Mouse (Mus musculus) liver, embryonic 12.5 days (tissue): ENCODE data around the gene Timp3. TPM values are rescaled to one million over a fixed set of nuclear protein-coding genes. Genes with fewer than 3 reads are reported as not detected.
A peak's percentile ranks its signal among the peaks of the same experiment; 100 is the strongest.
"Not testable (repeated sequence)": the region's sequence is repeated elsewhere in the genome, so short reads cannot be mapped to it uniquely, and the experiment has no call there.

ENCODE experiments used
- ATAC-seq: fragments of 200-750 bp; cut with Nextera tagmentation; 2 replicates; pipeline ENCODE4 v1.8.0; 2017; ENCODE audit warnings: moderate number of reproducible peaks, mild to moderate bottlenecking, moderate library complexity
- H3K27ac ChIP-seq: fragments of 300-500 bp; sonication (generic); 2 replicates; pipeline ENCODE4 v1.5.1; 2016; ENCODE audit warnings: mild to moderate bottlenecking
- H3K27me3 ChIP-seq: fragments of 300-500 bp; sonication (generic); replicated peaks from 2 replicates; pipeline ENCODE4 v1.6.1; 2016; ENCODE audit warnings: mild to moderate bottlenecking, moderate library complexity
- H3K36me3 ChIP-seq: fragments of 300-500 bp; sonication (generic); 2 replicates; pipeline ENCODE4 v1.6.1; 2016; ENCODE audit warnings: mild to moderate bottlenecking, moderate library complexity
- H3K4me1 ChIP-seq: fragments of 300-500 bp; sonication (generic); 2 replicates; pipeline ENCODE4 v1.6.1; 2016
- H3K4me2 ChIP-seq: fragments of 300-500 bp; sonication (generic); 2 replicates; pipeline ENCODE4 v1.6.1; 2016; ENCODE audit warnings: mild to moderate bottlenecking, moderate library complexity
- H3K4me3 ChIP-seq: fragments of 300-500 bp; sonication (generic); 2 replicates; pipeline ENCODE4 v1.5.1; 2016; ENCODE audit warnings: mild to moderate bottlenecking, moderate library complexity
- H3K9ac ChIP-seq: fragments of 300-500 bp; sonication (generic); 2 replicates; pipeline ENCODE4 v1.6.1; 2016; ENCODE audit warnings: mild to moderate bottlenecking, moderate library complexity
- H3K9me3 ChIP-seq: fragments of 300-500 bp; sonication (generic); replicated peaks from 2 replicates; pipeline ENCODE4 v1.6.1; 2016; ENCODE audit warnings: mild to moderate bottlenecking, moderate library complexity
- WGBS: fragments of 180-500 bp; shearing (Covaris S2); methylation state at CpG from one replicate; pipeline ENCODE4 v1.1.7; 2016; ENCODE audit not compliant: insufficient replicate concordance; 5-methylcytosine and 5-hydroxymethylcytosine counted together
- polyA plus RNA-seq: library from polyadenylated mRNA; unstranded; fragments of >200 nt; fragmentation: Nextera tagmentation; extraction: Ambion mirVana; gene quantifications from 2 replicates; pipeline ENCODE4 v1.2.1, GENCODE M21; 2016

Timp3 gene
- polyA plus RNA-seq, 1 experiment from 2014 or later = 17.0 TPM

GRCm38 (mm10) chr10:86359699-86360098, 59.5 kb downstream of the Timp3 start:
- Histone ChIP-seq H3K4me2 (no peak overlapping the region), H3K9me3 (no peaks in the 10 kb centered on the region), H3K27ac (no peak overlapping the region), H3K4me3 (no peak overlapping the region), H3K9ac (no peak overlapping the region), H3K4me1 (peaks cover 26% of the 10 kb centered on the region), H3K27me3 (0 out of 2 replicates have a peak, but pooled peaks cover 8% of the 10 kb centered on the region), H3K36me3 (no peaks in the 10 kb centered on the region)
- no peak for ATAC-seq
- 60% methylated on average over 4 of the region's 4 CpGs for WGBS

DNA sequence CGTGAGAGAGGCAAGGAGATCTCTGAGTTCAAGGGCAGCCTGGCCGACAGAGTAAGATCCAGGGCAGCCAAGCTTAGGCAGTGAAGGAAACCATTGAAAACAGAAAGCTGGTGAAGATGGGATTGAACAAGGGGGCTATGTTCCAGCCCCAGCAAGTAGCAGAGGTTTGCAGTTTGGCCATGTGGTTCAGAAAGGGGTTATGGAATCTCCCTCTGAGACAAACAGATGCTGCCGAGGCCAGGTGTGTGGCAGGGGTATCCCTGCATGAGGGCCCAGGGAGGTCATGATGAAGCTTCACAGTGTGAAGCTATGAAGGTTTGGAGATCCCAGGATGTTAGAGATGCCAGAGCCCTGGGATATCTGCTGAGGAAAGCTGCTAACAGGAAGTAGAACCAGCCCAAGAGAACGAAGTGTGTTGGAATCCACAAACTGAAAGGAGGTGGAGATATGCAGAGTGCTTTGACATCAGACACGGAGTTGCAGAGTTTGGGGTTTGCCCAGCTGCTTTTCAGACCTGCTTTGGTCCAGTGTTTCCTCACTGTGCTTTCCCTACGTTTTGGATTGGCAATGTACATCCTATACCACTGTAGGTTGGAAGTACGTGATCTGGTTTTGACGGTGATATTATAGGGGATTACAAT, 63.6 kb downstream of the Timp3 start:
- no peak for ATAC-seq
- no peak overlapping the region for H3K4me2 ChIP-seq
- H3K4me1 ChIP-seq = peaks cover 20% of the 10 kb centered on the region
- H3K27me3 ChIP-seq = peaks cover 20% of the 10 kb centered on the region; the same call in 1 of the 2 replicates
- no peaks in the 10 kb centered on the region for H3K36me3 ChIP-seq
- H3K9ac ChIP-seq = no peak overlapping the region
- no peaks in the 10 kb centered on the region for H3K9me3 ChIP-seq
- no peak overlapping the region for H3K27ac ChIP-seq
- 55% methylated on average over 8 of the region's 8 CpGs for WGBS
- no peak overlapping the region for H3K4me3 ChIP-seq

DNA sequence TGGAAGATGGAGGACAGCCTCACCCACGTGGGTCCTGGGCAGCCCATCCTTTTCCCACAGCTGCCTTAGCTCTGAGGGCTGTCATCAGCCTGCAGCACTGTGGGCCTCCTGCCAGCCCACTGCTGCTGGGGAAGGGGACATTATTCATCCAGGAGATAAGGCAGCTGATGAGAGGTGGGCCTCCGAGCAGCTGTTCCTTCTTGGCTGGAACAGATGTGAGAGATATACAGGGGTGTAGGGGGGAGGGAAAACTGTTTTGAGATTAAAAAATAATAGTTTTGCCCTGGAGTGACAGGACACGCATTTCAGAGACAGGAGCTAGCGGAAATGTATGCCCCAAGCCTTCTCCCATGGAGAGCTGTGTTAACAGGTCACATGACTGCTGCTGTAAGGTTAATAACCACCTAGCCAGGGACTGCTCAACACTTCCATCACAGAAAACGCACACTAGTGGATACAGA, 65.5 kb downstream of the Timp3 start:
- Histone ChIP-seq H3K4me2 (no peak overlapping the region), H3K27me3 (peaks cover 13% of the 10 kb centered on the region; the same call in 1 of the 2 replicates), H3K9me3 (no peaks in the 10 kb centered on the region), H3K36me3 (no peaks in the 10 kb centered on the region), H3K9ac (no peak overlapping the region), H3K4me3 (no peak overlapping the region), H3K27ac (no peak overlapping the region), H3K4me1 (peaks cover 30% of the 10 kb centered on the region)
- 31% methylated on average over 5 of the region's 5 CpGs for WGBS
- ATAC-seq = peak; percentile 60

DNA sequence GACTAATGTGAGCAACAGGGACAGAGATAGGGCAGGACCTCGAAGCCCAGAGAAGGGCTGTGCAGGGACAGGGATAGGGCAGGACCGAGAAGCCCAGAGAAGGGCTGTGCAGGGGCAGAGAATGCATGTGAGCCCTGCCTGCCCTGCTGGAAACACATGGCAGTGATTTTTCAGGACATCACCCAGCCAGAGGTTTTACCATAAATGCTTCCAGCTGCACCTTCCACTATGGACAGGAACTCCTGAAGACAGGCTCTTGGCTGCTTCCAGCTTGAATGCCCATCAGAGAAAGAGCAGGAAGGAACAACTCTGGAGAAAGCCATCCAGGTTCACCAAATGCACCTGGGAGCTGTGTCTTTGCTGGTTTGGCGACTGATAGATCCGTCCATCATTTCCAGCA, 67.2 kb downstream of the Timp3 start:
- H3K4me1 ChIP-seq = peaks cover 30% of the 10 kb centered on the region
- H3K4me2 ChIP-seq = no peak overlapping the region
- no peak for ATAC-seq
- H3K27me3 ChIP-seq = peaks cover 17% of the 10 kb centered on the region; the same call in 1 of the 2 replicates
- H3K27ac ChIP-seq = no peak overlapping the region
- H3K36me3 ChIP-seq = no peaks in the 10 kb centered on the region
- H3K9me3 ChIP-seq = no peaks in the 10 kb centered on the region
- 63% methylated on average over 4 of the region's 4 CpGs for WGBS
- H3K9ac ChIP-seq = no peak overlapping the region
- no peak overlapping the region for H3K4me3 ChIP-seq

- no peaks in the 10 kb centered on the region for H3K9me3 ChIP-seq
- H3K4me1 ChIP-seq = peaks cover 30% of the 10 kb centered on the region
- peaks cover 17% of the 10 kb centered on the region; the same call in 1 of the 2 replicates for H3K27me3 ChIP-seq
- ATAC-seq = no peak
- no peak overlapping the region for H3K9ac ChIP-seq
- 74% methylated on average over 12 of the region's 12 CpGs for WGBS
- no peaks in the 10 kb centered on the region for H3K36me3 ChIP-seq
- no peak overlapping the region for H3K4me3 ChIP-seq
- no peak overlapping the region for H3K4me2 ChIP-seq
- no peak overlapping the region for H3K27ac ChIP-seq
These were observed 68.6 kb downstream of the Timp3 start for GRCm38 (mm10) chr10:86368811-86369210.

DNA sequence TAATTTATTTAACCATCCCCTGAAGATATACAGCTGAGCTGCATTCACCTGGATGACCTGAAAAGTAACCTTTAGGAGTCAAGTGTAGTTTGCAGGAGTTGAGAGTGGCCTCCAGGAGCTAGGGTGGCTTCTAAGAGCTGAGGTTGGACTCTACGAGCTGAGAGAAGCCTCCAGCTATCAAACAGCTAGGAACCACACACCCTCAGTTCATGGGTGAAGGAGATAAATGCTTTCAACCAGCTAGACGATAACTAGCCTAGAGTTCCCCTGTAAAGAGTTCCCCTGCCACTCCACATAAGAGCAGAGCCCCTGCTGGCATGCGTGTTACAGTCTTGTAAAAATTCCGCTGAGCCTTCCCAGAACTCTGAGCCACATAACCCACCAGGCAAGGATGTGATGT, 69.2 kb downstream of the Timp3 start:
- H3K4me2 ChIP-seq = no peak overlapping the region
- WGBS = 49% methylated on average over 4 of the region's 4 CpGs
- H3K4me3 ChIP-seq = no peak overlapping the region
- H3K4me1 ChIP-seq = peaks cover 30% of the 10 kb centered on the region
- 0 out of 2 replicates have a peak, but pooled peaks have one; percentile 46 for ATAC-seq
- no peak overlapping the region for H3K9ac ChIP-seq
- peaks cover 17% of the 10 kb centered on the region; the same call in 1 of the 2 replicates for H3K27me3 ChIP-seq
- H3K27ac ChIP-seq = no peak overlapping the region
- no peaks in the 10 kb centered on the region for H3K9me3 ChIP-seq
- H3K36me3 ChIP-seq = no peaks in the 10 kb centered on the region

DNA sequence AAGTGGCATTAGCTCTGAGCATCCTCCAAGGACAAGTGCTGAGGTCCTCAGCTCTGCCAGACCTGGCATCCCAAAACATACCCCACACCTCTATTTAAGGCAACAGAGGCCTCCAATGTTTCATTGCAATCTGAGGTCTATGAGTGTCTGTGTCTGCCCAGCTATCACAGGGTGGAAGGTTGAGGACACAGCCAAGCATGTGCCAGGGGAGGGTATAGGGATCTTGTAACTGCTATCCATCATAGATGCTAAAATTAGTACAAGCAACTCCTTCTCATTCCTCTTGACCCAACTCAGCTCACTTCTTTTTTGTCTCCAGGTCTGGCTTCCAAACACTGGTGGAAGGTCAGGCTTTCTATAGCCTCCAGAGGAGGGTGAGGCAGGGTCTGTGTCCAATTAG, 71.4 kb downstream of the Timp3 start:
- Histone ChIP-seq H3K4me3 (no peak overlapping the region), H3K27ac (no peak overlapping the region), H3K4me1 (peaks cover 18% of the 10 kb centered on the region; the same call in 1 of the 2 replicates), H3K9ac (no peak overlapping the region), H3K36me3 (no peaks in the 10 kb centered on the region), H3K9me3 (no peaks in the 10 kb centered on the region), H3K4me2 (no peak overlapping the region), H3K27me3 (peaks cover 11% of the 10 kb centered on the region; the same call in 1 of the 2 replicates)
- no peak for ATAC-seq

DNA sequence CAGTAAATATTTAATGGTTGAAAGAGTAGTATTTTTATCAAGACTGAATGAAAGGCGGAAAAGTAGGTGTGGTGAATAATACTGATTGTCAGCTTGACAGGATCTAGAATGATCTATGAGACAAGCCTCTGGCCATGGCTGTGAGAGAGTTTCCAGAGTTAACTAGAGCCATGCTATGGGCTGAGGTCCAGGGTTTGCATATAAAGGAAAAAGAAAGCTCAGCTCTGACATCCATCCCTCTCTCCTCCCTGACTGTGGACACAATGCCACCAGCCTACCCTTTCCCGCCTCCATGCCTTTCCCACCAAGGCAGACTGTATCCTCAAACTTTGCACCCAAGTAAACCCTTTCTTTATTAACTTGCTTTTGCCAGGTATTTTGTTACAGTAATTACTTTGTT, 73.9 kb downstream of the Timp3 start:
- no peaks in the 10 kb centered on the region for H3K9me3 ChIP-seq
- H3K36me3 ChIP-seq = no peaks in the 10 kb centered on the region
- H3K4me3 ChIP-seq = no peak overlapping the region
- 60% methylated on average over 2 of the region's 2 CpGs for WGBS
- 0 out of 2 replicates have a peak, but pooled peaks cover 4% of the 10 kb centered on the region for H3K27me3 ChIP-seq
- H3K27ac ChIP-seq = no peak overlapping the region
- no peak overlapping the region for H3K4me2 ChIP-seq
- H3K4me1 ChIP-seq = peaks cover 13% of the 10 kb centered on the region; the same call in 1 of the 2 replicates
- H3K9ac ChIP-seq = no peak overlapping the region
- ATAC-seq = no peak

GRCm38 (mm10) chr10:86375903-86376302, 75.7 kb downstream of the Timp3 start:
- Histone ChIP-seq H3K36me3 (no peaks in the 10 kb centered on the region), H3K4me2 (no peak overlapping the region), H3K27me3 (0 out of 2 replicates have a peak, but pooled peaks cover 4% of the 10 kb centered on the region), H3K9ac (no peak overlapping the region; the same call in 1 of the 2 replicates), H3K4me1 (0 out of 2 replicates have a peak, but pooled peaks cover 5% of the 10 kb centered on the region), H3K4me3 (no peak overlapping the region), H3K9me3 (no peaks in the 10 kb centered on the region), H3K27ac (no peak overlapping the region)
- 60% methylated on average over 11 of the region's 11 CpGs for whole genome bisulfite sequencing
- no peak for ATAC-seq

DNA sequence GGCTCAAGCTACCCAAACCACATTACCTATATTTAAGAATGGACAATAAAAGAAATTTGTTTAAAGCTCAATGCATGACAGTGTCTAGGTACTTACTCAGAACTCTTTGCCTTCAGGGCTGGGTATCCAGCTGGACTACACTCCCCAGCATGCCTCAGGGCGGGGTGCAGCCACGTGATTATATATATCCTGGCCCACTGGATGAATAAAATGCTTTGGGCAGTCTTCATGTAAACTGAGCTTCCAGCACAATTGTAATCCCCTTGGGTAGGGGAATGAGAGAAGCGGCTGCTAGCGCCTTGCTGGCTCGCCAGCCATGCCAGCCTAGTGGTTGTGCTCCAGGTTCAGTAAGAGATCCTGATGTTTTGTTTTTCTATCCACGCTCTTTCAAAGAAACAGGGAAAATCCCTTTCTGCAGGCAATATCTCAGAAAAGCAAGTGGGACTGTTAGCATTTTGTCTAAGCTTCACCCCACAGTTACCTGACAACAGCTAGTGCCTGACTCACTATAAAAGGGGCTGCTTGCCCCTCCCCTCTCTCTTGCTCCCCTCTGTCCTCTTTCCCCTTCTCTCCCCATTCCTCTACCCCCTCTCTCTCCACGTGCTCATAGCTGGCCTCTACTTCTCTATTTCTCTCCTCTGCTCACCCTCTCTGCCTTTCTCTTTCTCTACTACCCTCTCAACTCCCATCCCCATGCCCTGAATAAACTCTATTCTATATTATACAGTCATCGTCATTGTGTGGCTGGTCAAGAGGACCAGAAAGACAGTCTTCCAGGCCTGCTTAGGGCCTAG, 76.4 kb downstream of the Timp3 start:
- Histone ChIP-seq H3K4me1 (0 out of 2 replicates have a peak, but pooled peaks cover 5% of the 10 kb centered on the region), H3K4me2 (no peak overlapping the region), H3K4me3 (no peak overlapping the region), H3K36me3 (no peaks in the 10 kb centered on the region), H3K9me3 (no peaks in the 10 kb centered on the region), H3K27me3 (peaks cover 1% of the 10 kb centered on the region; the same call in 1 of the 2 replicates), H3K27ac (no peak overlapping the region), H3K9ac (no peak overlapping the region)
- no peak for ATAC-seq
- WGBS = 70% methylated on average over 8 of the region's 8 CpGs

DNA sequence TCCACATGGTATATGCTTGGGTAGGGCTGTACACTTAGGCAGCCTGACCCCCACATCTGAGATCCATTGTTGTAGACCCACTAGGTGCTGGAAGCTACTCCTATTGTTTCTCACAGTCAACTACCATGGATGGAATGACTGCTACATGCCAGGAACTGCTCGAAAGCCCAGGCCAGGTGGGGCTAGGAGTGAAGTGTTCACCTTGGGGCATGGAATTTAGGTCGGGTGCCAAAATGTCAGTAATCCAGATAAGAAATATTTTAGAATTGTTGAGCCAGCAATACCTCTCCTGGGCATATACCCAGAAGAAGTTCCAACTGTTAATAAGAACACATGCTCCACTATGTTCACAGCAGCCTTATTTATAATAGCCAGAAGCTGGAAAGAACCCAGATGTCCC, 78.6 kb downstream of the Timp3 start:
- H3K4me2 ChIP-seq, H3K36me3 ChIP-seq, H3K9me3 ChIP-seq, H3K4me1 ChIP-seq, H3K27ac ChIP-seq, H3K9ac ChIP-seq, ATAC-seq, H3K4me3 ChIP-seq, H3K27me3 ChIP-seq: not testable (repeated sequence)
- 56% methylated on average over 2 of the region's 2 CpGs for WGBS

DNA sequence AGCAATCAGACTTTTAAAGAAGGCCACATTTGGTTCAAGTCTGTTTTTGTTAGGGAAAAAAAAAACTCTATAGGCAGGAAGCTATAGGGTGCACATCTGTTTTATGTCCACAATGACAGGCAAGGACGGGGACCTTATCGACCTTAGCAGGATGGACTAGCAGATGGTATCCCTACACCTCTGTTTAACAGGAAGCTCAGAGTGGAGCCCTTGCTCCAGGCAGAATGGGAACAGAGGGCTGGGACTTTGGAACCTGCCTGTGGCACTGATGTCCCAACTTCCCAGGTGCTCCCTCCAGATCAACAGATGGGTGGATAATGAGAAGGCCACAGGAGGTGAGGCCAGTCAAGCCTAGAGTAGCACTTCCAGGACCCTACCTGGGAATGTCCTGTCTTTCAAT, 80.5 kb downstream of the Timp3 start:
- WGBS = 52% methylated on average over 2 of the region's 2 CpGs
- peak; percentile 52; the same call in 1 of the 2 replicates for ATAC-seq
- no peak overlapping the region for H3K27ac ChIP-seq

More for the DNA sequence above, 80.5 kb downstream of the Timp3 start:
- H3K4me3 ChIP-seq = no peak overlapping the region
- no peaks in the 10 kb centered on the region for H3K36me3 ChIP-seq
- no peaks in the 10 kb centered on the region; the same call in none of the 2 replicates for H3K27me3 ChIP-seq
- H3K9ac ChIP-seq = no peak overlapping the region
- 0 out of 2 replicates have a peak, but pooled peaks cover 5% of the 10 kb centered on the region for H3K4me1 ChIP-seq
- no peaks in the 10 kb centered on the region for H3K9me3 ChIP-seq
- no peak overlapping the region for H3K4me2 ChIP-seq
